Mouse (Mus musculus): ENCODE data around the gene Tarbp1.

- TF ChIP-seq CTCF (IDR thresholded peaks at IDR 0.05; ENCODE audit: borderline replicate concordance, insufficient read depth, low read length) (no peak), POLR2A (IDR thresholded peaks at IDR 0.05; ENCODE audit: low read depth, low read length) (no peak)
Measured at GRCm38 (mm10) chr8:126523060-126523574, 48.3 kb upstream of the Tarbp1 start.
